Mouse (Mus musculus) stomach, embryonic 16.5 days (tissue): Measurements from ENCODE around the gene Rxra. TPM values are rescaled to one million over a fixed set of nuclear protein-coding genes. Genes with fewer than 3 reads are reported as not detected.
A peak's percentile ranks its signal among the peaks of the same experiment; 100 is the strongest.

Experiments used
- ATAC-seq: fragments of 200-750 bp; cut with Nextera tagmentation; 2 replicates; pipeline ENCODE4 v1.8.0; 2017; ENCODE audit warnings: moderate number of reproducible peaks, moderate TSS enrichment; ENCODE audit not compliant: insufficient read depth, low FRiP score
- H3K27ac ChIP-seq: fragments of 300-500 bp; sonication (generic); 2 replicates; pipeline ENCODE4 v1.5.1; 2014; ENCODE audit warnings: low read length
- H3K27me3 ChIP-seq: fragments of 300-500 bp; sonication (generic); 2 replicates; pipeline ENCODE4 v1.6.1; 2014; ENCODE audit warnings: low read length, control low read depth, mixed read lengths; ENCODE audit not compliant: control insufficient read depth, insufficient read depth
- H3K36me3 ChIP-seq: fragments of 300-500 bp; sonication (generic); 2 replicates; pipeline ENCODE4 v1.6.1; 2014; ENCODE audit warnings: low read length; ENCODE audit not compliant: control insufficient read depth, insufficient read depth
- H3K4me1 ChIP-seq: fragments of 300-500 bp; sonication (generic); 2 replicates; pipeline ENCODE4 v1.6.1; 2014; ENCODE audit warnings: low read length, control low read depth, mixed read lengths; ENCODE audit not compliant: control insufficient read depth, insufficient read depth
- H3K4me2 ChIP-seq: fragments of 300-500 bp; sonication (generic); 2 replicates; pipeline ENCODE4 v1.6.1; 2014; ENCODE audit warnings: low read depth, low read length, mixed read lengths
- H3K4me3 ChIP-seq: fragments of 300-500 bp; sonication (generic); replicated peaks from 2 replicates; pipeline ENCODE4 v1.5.1; 2014; ENCODE audit warnings: mild to moderate bottlenecking, low read length
- H3K9ac ChIP-seq: fragments of 300-500 bp; sonication (generic); 2 replicates; pipeline ENCODE4 v1.6.1; 2014; ENCODE audit warnings: low read length
- H3K9me3 ChIP-seq: fragments of 300-500 bp; sonication (generic); replicated peaks from 2 replicates; pipeline ENCODE4 v1.6.1; 2016; ENCODE audit warnings: low read length, control low read depth; ENCODE audit not compliant: control insufficient read depth
- WGBS: fragments of 180-500 bp; shearing (Covaris S2); extraction: QIAGEN DNeasy Blood & Tissue Kit; methylation state at CpG from one replicate; pipeline ENCODE4 v1.1.7; 2014; 5-methylcytosine and 5-hydroxymethylcytosine counted together
- polyA plus RNA-seq: library from polyadenylated mRNA; unstranded; fragments of >200 nt; fragmentation: Nextera tagmentation; extraction: Ambion mirVana; gene quantifications from 2 replicates; pipeline ENCODE4 v1.2.1, GENCODE M21; 2015

Rxra gene
- polyA plus RNA-seq, 1 experiment from 2014 or later: 11.9 TPM

- no peaks in the 10 kb centered on the region for H3K9me3 ChIP-seq
- H3K4me1 ChIP-seq: peaks cover 57% of the 10 kb centered on the region
- no peaks in the 10 kb centered on the region for H3K27me3 ChIP-seq
- H3K27ac ChIP-seq: peak overlapping the region; percentile 94
- no peak overlapping the region for H3K4me2 ChIP-seq
- peaks cover 5% of the 10 kb centered on the region; the same call in 1 of the 2 replicates for H3K36me3 ChIP-seq
- no peak overlapping the region for H3K4me3 ChIP-seq
- no peak for ATAC-seq
- peak overlapping the region; percentile 29; the same call in 1 of the 2 replicates for H3K9ac ChIP-seq
- 74% methylated on average over 2 of the region's 2 CpGs for WGBS
These were observed 70.6 kb downstream of the Rxra start for GRCm38 (mm10) chr2:27746854-27747253.

GRCm38 (mm10) chr2:27748984-27749383 is 72.7 kb downstream of the Rxra start:
- Histone ChIP-seq H3K9me3 (no peaks in the 10 kb centered on the region), H3K9ac (no peak overlapping the region), H3K27ac (no peak overlapping the region), H3K27me3 (no peaks in the 10 kb centered on the region), H3K4me3 (no peak overlapping the region), H3K4me2 (no peak overlapping the region), H3K4me1 (peaks cover 52% of the 10 kb centered on the region), H3K36me3 (peaks cover 16% of the 10 kb centered on the region; the same call in 1 of the 2 replicates)
- WGBS: 82% methylated on average over 11 of the region's 11 CpGs
- ATAC-seq: no peak

- WGBS: 50% methylated on average over 12 of the region's 12 CpGs
These were observed 74.3 kb downstream of the Rxra start for GRCm38 (mm10) chr2:27750399-27751134.

GRCm38 (mm10) chr2:27751135-27751519 is 74.9 kb downstream of the Rxra start:
- Histone ChIP-seq H3K27ac (peak overlapping the region; percentile 59), H3K9me3 (no peaks in the 10 kb centered on the region), H3K36me3 (peaks cover 25% of the 10 kb centered on the region; the same call in 1 of the 2 replicates), H3K27me3 (no peaks in the 10 kb centered on the region), H3K4me3 (no peak overlapping the region), H3K9ac (no peak overlapping the region), H3K4me2 (no peak overlapping the region), H3K4me1 (peaks cover 31% of the 10 kb centered on the region)
- WGBS: 41% methylated on average over 7 of the region's 7 CpGs
- peak; percentile 37; the same call in 1 of the 2 replicates for ATAC-seq

More at GRCm38 (mm10) chr2:27750399-27751134, 74.3 kb downstream of the Rxra start:
- Histone ChIP-seq H3K4me2 (no peak overlapping the region), H3K9ac (no peak overlapping the region), H3K27me3 (no peaks in the 10 kb centered on the region), H3K27ac (peak overlapping the region; percentile 59), H3K4me1 (peaks cover 36% of the 10 kb centered on the region), H3K36me3 (peaks cover 25% of the 10 kb centered on the region; the same call in 1 of the 2 replicates), H3K9me3 (no peaks in the 10 kb centered on the region), H3K4me3 (no peak overlapping the region)
- ATAC-seq: peak; percentile 39; the same call in 1 of the 2 replicates

- Histone ChIP-seq H3K36me3 (peaks cover 27% of the 10 kb centered on the region; the same call in 1 of the 2 replicates), H3K27me3 (no peaks in the 10 kb centered on the region), H3K27ac (no peak overlapping the region), H3K9me3 (no peaks in the 10 kb centered on the region), H3K4me2 (no peak overlapping the region), H3K9ac (no peak overlapping the region), H3K4me3 (no peak overlapping the region), H3K4me1 (peaks cover 24% of the 10 kb centered on the region)
- WGBS: 86% methylated on average over 4 of the region's 4 CpGs
- no peak for ATAC-seq
These were observed 75.6 kb downstream of the Rxra start for GRCm38 (mm10) chr2:27751803-27752202.

GRCm38 (mm10) chr2:27754094-27754493 is 77.9 kb downstream of the Rxra start:
- no peak for ATAC-seq
- no peak overlapping the region for H3K4me3 ChIP-seq
- no peaks in the 10 kb centered on the region for H3K9me3 ChIP-seq
- no peak overlapping the region for H3K9ac ChIP-seq
- no peaks in the 10 kb centered on the region for H3K27me3 ChIP-seq
- H3K36me3 ChIP-seq: peaks cover 23% of the 10 kb centered on the region; the same call in 1 of the 2 replicates
- 93% methylated on average over 9 of the region's 9 CpGs for WGBS
- H3K27ac ChIP-seq: no peak overlapping the region
- no peak overlapping the region for H3K4me2 ChIP-seq
- H3K4me1 ChIP-seq: peaks cover 38% of the 10 kb centered on the region

GRCm38 (mm10) chr2:27755986-27756641 is 79.9 kb downstream of the Rxra start:
- 92% methylated on average over 13 of the region's 13 CpGs for WGBS
- ATAC-seq: no peak
- Histone ChIP-seq H3K36me3 (peaks cover 27% of the 10 kb centered on the region), H3K4me2 (no peak overlapping the region), H3K4me3 (no peak overlapping the region), H3K4me1 (peaks cover 33% of the 10 kb centered on the region), H3K27ac (no peak overlapping the region), H3K9ac (no peak overlapping the region), H3K27me3 (no peaks in the 10 kb centered on the region), H3K9me3 (no peaks in the 10 kb centered on the region)

GRCm38 (mm10) chr2:27758414-27759301 is 82.4 kb downstream of the Rxra start:
- Histone ChIP-seq H3K4me1 (peaks cover 27% of the 10 kb centered on the region), H3K9me3 (no peaks in the 10 kb centered on the region), H3K27me3 (no peaks in the 10 kb centered on the region), H3K4me2 (peak overlapping the region; percentile 42), H3K9ac (peak overlapping the region; percentile 28), H3K4me3 (no peak overlapping the region), H3K36me3 (peaks cover 15% of the 10 kb centered on the region), H3K27ac (peak overlapping the region; percentile 87)
- peak; percentile 73 for ATAC-seq
- WGBS: 38% methylated on average over 20 of the region's 20 CpGs
